Mouse (Mus musculus): ENCODE data around the gene Mapk12. TPM values are rescaled to one million over a fixed set of nuclear protein-coding genes. Genes with fewer than 3 reads are reported as not detected.

Mapk12 gene
- polyA plus RNA-seq, 1 experiment from 2014 or later = 5.1 TPM

GRCm38 (mm10) chr15:89103921-89104320, 36.6 kb downstream of the Mapk12 start:
- no peak overlapping the region for H3K9ac ChIP-seq
- H3K27me3 ChIP-seq (replicated peaks) = no peaks in the 10 kb centered on the region
- no peak overlapping the region for H3K4me2 ChIP-seq
- no peak overlapping the region for H3K4me3 ChIP-seq
- WGBS = 85% methylated on average over 10 of the region's 10 CpGs
- H3K27ac ChIP-seq = no peak overlapping the region
- peaks cover 80% of the 10 kb centered on the region for H3K36me3 ChIP-seq (replicated peaks)
- H3K9me3 ChIP-seq = no peaks in the 10 kb centered on the region
- H3K4me1 ChIP-seq = no peaks in the 10 kb centered on the region
- ATAC-seq (replicated peaks) = no peak

DNA sequence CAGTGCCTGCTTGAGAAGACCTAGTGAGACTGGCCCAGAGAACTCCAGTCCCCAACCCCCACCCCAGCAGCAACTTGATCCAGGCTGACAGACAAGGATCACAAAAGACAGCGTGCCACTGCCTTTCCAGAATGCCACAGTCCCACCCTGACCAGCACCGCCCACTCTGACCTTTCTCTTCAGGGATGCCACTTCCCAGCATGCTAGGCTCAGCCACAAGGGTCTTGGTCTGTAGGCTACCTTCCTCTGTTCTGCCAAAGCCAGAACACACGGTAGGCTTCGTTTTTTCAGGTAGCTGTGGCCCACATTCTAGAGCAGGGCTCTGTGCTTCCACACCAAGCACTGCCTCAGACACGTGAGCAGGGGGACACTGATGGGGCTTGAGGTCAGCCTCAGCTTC, 37.9 kb downstream of the Mapk12 start:
- H3K4me3 ChIP-seq = no peak overlapping the region
- WGBS = 57% methylated on average over 5 of the region's 5 CpGs
- no peak overlapping the region for H3K9ac ChIP-seq
- H3K4me1 ChIP-seq = no peaks in the 10 kb centered on the region
- no peaks in the 10 kb centered on the region for H3K9me3 ChIP-seq
- peaks cover 84% of the 10 kb centered on the region for H3K36me3 ChIP-seq (replicated peaks)
- no peaks in the 10 kb centered on the region for H3K27me3 ChIP-seq (replicated peaks)
- ATAC-seq (replicated peaks) = no peak
- H3K27ac ChIP-seq = no peak overlapping the region
- H3K4me2 ChIP-seq = no peak overlapping the region

- ATAC-seq (replicated peaks) = no peak
- Histone ChIP-seq H3K4me3 (no peak overlapping the region), H3K4me2 (no peak overlapping the region), H3K27ac (no peak overlapping the region), H3K9me3 (no peaks in the 10 kb centered on the region), H3K4me1 (no peaks in the 10 kb centered on the region), H3K36me3 (replicated peaks) (peaks cover 89% of the 10 kb centered on the region), H3K27me3 (replicated peaks) (no peaks in the 10 kb centered on the region), H3K9ac (no peak overlapping the region)
- 94% methylated on average over 12 of the region's 12 CpGs for WGBS
Observed at GRCm38 (mm10) chr15:89100823-89101222, 39.7 kb downstream of the Mapk12 start.

DNA sequence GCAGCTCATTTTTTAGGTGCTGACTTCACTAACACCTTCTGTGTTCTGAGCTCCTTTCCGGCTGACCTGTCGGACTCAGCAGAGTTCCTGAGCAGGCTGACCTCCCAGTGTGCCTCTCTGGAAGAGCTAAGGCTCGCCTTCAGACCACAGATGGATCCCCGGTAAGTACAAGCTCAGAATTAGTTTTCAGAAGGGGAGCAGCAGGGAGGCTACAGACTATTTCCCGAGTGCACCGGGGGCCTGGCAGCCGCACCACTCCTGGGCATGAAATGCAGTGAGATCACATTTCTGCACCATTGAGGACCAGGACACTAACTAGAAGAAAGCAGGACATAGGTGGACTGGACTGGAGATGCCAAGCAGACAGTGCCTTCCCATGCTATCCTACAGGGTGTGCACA, 41.9 kb downstream of the Mapk12 start:
- no peaks in the 10 kb centered on the region for H3K4me1 ChIP-seq
- H3K4me2 ChIP-seq = no peak overlapping the region
- H3K27ac ChIP-seq = no peak overlapping the region
- no peak for ATAC-seq (replicated peaks)
- H3K4me3 ChIP-seq = no peak overlapping the region
- no peaks in the 10 kb centered on the region for H3K27me3 ChIP-seq (replicated peaks)
- 90% methylated on average over 7 of the region's 7 CpGs for WGBS
- no peaks in the 10 kb centered on the region for H3K9me3 ChIP-seq
- no peak overlapping the region for H3K9ac ChIP-seq
- H3K36me3 ChIP-seq (replicated peaks) = peaks cover 93% of the 10 kb centered on the region

- H3K4me3 ChIP-seq = no peak overlapping the region
- no peaks in the 10 kb centered on the region for H3K4me1 ChIP-seq
- H3K4me2 ChIP-seq = no peak overlapping the region
- 94% methylated on average over 5 of the region's 5 CpGs for WGBS
- no peak overlapping the region for H3K9ac ChIP-seq
- no peaks in the 10 kb centered on the region for H3K9me3 ChIP-seq
- H3K27ac ChIP-seq = no peak overlapping the region
- no peaks in the 10 kb centered on the region for H3K27me3 ChIP-seq (replicated peaks)
- no peak for ATAC-seq (replicated peaks)
- peaks cover 92% of the 10 kb centered on the region for H3K36me3 ChIP-seq (replicated peaks)
Observed at GRCm38 (mm10) chr15:89097450-89097849, 43.1 kb downstream of the Mapk12 start.

DNA sequence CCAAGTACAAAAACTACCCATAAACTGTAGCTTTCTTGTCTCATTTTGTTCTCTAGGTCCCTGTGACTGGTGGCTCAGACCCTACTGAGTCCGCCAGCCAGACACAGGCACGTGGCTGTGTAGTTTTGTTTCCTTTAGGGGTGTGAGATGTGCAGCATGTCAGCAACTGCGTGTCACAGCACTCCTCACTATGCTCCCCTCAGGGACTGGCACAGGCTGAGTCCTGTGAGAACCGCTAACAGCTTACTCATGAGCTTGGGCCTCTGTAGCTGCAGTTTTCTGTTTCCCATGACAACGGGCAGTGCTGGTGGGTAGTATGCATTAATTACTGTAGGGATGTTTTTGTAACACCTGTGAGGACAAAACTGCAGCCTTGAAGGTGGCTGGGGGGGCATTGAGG, 48.3 kb downstream of the Mapk12 start:
- Histone ChIP-seq H3K27ac (no peak overlapping the region), H3K4me1 (peaks cover 22% of the 10 kb centered on the region), H3K4me3 (no peak overlapping the region), H3K27me3 (replicated peaks) (no peaks in the 10 kb centered on the region), H3K36me3 (replicated peaks) (peaks cover 42% of the 10 kb centered on the region), H3K9ac (no peak overlapping the region), H3K4me2 (no peak overlapping the region), H3K9me3 (no peaks in the 10 kb centered on the region)
- WGBS = 77% methylated on average over 5 of the region's 5 CpGs
- no peak for ATAC-seq (replicated peaks)

- Histone ChIP-seq H3K4me2 (peak overlapping the region; percentile 80; the same call in 1 of the 2 replicates), H3K4me3 (no peak overlapping the region), H3K9me3 (no peaks in the 10 kb centered on the region), H3K4me1 (peaks cover 22% of the 10 kb centered on the region), H3K36me3 (replicated peaks) (peaks cover 40% of the 10 kb centered on the region), H3K9ac (no peak overlapping the region), H3K27ac (no peak overlapping the region), H3K27me3 (replicated peaks) (no peaks in the 10 kb centered on the region)
- WGBS = 90% methylated on average over 4 of the region's 4 CpGs
- ATAC-seq (replicated peaks) = no peak
Observed at GRCm38 (mm10) chr15:89090662-89091061, 49.8 kb downstream of the Mapk12 start.

DNA sequence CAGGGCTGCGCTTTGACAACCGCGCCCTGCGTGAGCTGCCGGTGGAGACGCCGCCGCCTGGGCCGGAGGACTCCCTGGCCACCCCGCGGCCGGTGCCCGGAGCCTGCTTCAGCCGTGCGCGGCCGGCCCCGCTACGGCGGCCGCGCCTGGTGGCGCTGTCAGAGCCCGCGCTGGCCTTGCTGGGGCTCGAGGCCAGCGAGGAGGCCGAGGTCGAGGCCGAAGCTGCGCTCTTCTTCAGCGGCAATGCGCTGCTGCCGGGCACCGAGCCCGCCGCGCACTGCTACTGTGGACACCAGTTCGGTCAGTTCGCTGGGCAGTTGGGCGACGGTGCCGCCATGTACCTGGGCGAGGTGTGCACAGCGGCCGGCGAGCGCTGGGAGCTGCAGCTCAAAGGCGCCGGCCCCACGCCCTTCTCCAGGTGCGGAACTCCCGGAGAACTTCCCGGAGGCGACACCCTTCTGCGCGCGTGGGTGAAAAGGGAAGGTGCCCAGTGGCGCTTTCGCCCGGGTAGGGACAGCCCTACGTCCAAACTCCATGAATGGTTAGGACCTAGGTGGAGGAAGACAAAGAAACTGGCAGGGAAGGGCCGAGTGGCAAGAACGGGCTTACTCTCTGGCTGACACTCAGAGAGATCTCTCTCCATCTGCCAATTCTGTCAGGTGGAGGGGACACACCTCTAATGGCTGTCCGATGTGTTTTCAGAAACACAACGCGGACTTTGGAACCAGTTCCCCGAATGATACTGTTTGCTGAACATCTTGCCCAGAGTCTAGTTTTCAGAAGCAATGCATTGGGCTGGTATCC, 51.1 kb downstream of the Mapk12 start:
- H3K9ac ChIP-seq = peak overlapping the region; percentile 96
- H3K27me3 ChIP-seq (replicated peaks) = no peaks in the 10 kb centered on the region
- peak overlapping the region; percentile 87 for H3K27ac ChIP-seq
- H3K4me1 ChIP-seq = peaks cover 22% of the 10 kb centered on the region
- peak overlapping the region; percentile 80 for H3K4me2 ChIP-seq
- H3K9me3 ChIP-seq = no peaks in the 10 kb centered on the region
- ATAC-seq (replicated peaks) = peak; percentile 62
- H3K36me3 ChIP-seq (replicated peaks) = peaks cover 39% of the 10 kb centered on the region
- peak overlapping the region; percentile 97 for H3K4me3 ChIP-seq
- 3% methylated on average over 64 of the region's 68 CpGs for WGBS

GRCm38 (mm10) chr15:89088607-89089247, 51.8 kb downstream of the Mapk12 start, which contains the start of gene Selenoo:
TSS of gene Selenoo (plus strand) at chr15:89089084.
- H3K4me1 ChIP-seq = peaks cover 22% of the 10 kb centered on the region
- 2% methylated on average over 37 of the region's 38 CpGs for WGBS
- peak within 1 kb of the TSS; percentile 97 for H3K4me3 ChIP-seq
- ATAC-seq (replicated peaks) = peak; percentile 93
- H3K27ac ChIP-seq = peak within 1 kb of the TSS; percentile 87
- no peaks in the 10 kb centered on the region for H3K9me3 ChIP-seq
- no peaks in the 10 kb centered on the region for H3K27me3 ChIP-seq (replicated peaks)
- peak within 1 kb of the TSS; percentile 80 for H3K4me2 ChIP-seq
- H3K9ac ChIP-seq = peak within 1 kb of the TSS; percentile 96
- H3K36me3 ChIP-seq (replicated peaks) = peaks cover 34% of the 10 kb centered on the region

GRCm38 (mm10) chr15:89084826-89085225, 55.7 kb downstream of the Mapk12 start:
- Histone ChIP-seq H3K4me3 (no peak overlapping the region), H3K4me2 (no peak overlapping the region), H3K9me3 (no peaks in the 10 kb centered on the region), H3K9ac (no peak overlapping the region), H3K4me1 (peaks cover 12% of the 10 kb centered on the region), H3K36me3 (replicated peaks) (peaks cover 36% of the 10 kb centered on the region), H3K27ac (no peak overlapping the region), H3K27me3 (replicated peaks) (no peaks in the 10 kb centered on the region)
- ATAC-seq (replicated peaks) = no peak
- WGBS = 94% methylated on average over 2 of the region's 2 CpGs

GRCm38 (mm10) chr15:89083906-89084305, 56.6 kb downstream of the Mapk12 start:
- WGBS = 93% methylated on average over 1 of the region's 1 CpGs
- Histone ChIP-seq H3K27me3 (replicated peaks) (no peaks in the 10 kb centered on the region), H3K36me3 (replicated peaks) (peaks cover 37% of the 10 kb centered on the region), H3K4me3 (no peak overlapping the region), H3K9me3 (no peaks in the 10 kb centered on the region), H3K4me2 (no peak overlapping the region), H3K4me1 (peaks cover 10% of the 10 kb centered on the region), H3K27ac (no peak overlapping the region), H3K9ac (no peak overlapping the region)
- ATAC-seq (replicated peaks) = no peak
